Mouse (Mus musculus) intestine, embryonic 15.5 days (tissue): Measurements from ENCODE around the gene Ckm. TPM values are rescaled to one million over a fixed set of nuclear protein-coding genes. Genes with fewer than 3 reads are reported as not detected.
A peak's percentile ranks its signal among the peaks of the same experiment; 100 is the strongest.

Experiments used
- ATAC-seq: fragments of 200-750 bp; cut with Nextera tagmentation; 2 replicates; pipeline ENCODE4 v1.8.0; 2017; ENCODE audit warnings: moderate TSS enrichment, moderate library complexity
- H3K27ac ChIP-seq: fragments of 300-500 bp; sonication (generic); 2 replicates; pipeline ENCODE4 v1.5.1; 2015; ENCODE audit warnings: mild to moderate bottlenecking, inconsistent platforms
- H3K27me3 ChIP-seq: fragments of 300-500 bp; sonication (generic); replicated peaks from 2 replicates; pipeline ENCODE4 v1.6.1; 2015; ENCODE audit warnings: inconsistent platforms
- H3K36me3 ChIP-seq: fragments of 300-500 bp; sonication (generic); 2 replicates; pipeline ENCODE4 v1.6.1; 2015; ENCODE audit warnings: inconsistent platforms
- H3K4me1 ChIP-seq: fragments of 300-500 bp; sonication (generic); replicated peaks from 2 replicates; pipeline ENCODE4 v1.6.1; 2015; ENCODE audit warnings: inconsistent platforms
- H3K4me2 ChIP-seq: fragments of 300-500 bp; sonication (generic); replicated peaks from 2 replicates; pipeline ENCODE4 v1.6.1; 2015; ENCODE audit warnings: mild to moderate bottlenecking, inconsistent platforms
- H3K4me3 ChIP-seq: fragments of 300-500 bp; sonication (generic); replicated peaks from 2 replicates; pipeline ENCODE4 v1.5.1; 2015; ENCODE audit warnings: inconsistent platforms
- H3K9ac ChIP-seq: fragments of 300-500 bp; sonication (generic); 2 replicates; pipeline ENCODE4 v1.6.1; 2015; ENCODE audit warnings: inconsistent platforms
- H3K9me3 ChIP-seq: fragments of 300-500 bp; sonication (generic); 2 replicates; pipeline ENCODE4 v1.6.1; 2016; ENCODE audit warnings: inconsistent platforms
- WGBS: fragments of 180-500 bp; shearing (Covaris S2); methylation state at CpG from one replicate; pipeline ENCODE4 v1.1.7; 2015; 5-methylcytosine and 5-hydroxymethylcytosine counted together
- polyA plus RNA-seq: library from polyadenylated mRNA; unstranded; fragments of >200 nt; fragmentation: Nextera tagmentation; extraction: Ambion mirVana; gene quantifications from 2 replicates; pipeline ENCODE4 v1.2.1, GENCODE M21; 2015

Ckm gene
- polyA plus RNA-seq, 1 experiment from 2014 or later = 9.0 TPM

DNA sequence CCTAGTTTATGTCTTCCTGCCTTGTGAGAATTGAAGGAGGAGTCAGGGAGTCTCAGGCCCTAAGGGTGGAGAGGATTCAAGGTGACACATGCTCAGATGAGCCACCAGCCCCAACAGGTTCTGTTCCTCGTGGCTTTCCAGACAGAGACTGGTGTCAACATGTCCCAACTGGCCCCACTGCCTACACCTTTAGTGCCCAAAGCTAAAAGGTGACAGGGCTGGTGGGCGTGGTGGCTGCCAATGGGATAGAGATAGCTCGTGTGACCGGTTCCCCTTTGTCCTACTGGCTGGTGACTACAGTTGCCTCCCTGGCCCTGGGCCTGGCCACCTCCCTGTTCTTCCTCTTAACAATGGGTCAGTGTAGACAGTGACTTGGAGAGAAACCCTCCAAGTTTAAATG is 39.2 kb upstream of the Ckm start:
- 71% methylated on average over 4 of the region's 4 CpGs for WGBS
- Histone ChIP-seq H3K27ac (no peak overlapping the region), H3K4me3 (no peak overlapping the region), H3K9me3 (no peaks in the 10 kb centered on the region), H3K4me2 (no peak overlapping the region), H3K4me1 (peaks cover 33% of the 10 kb centered on the region), H3K9ac (no peak overlapping the region), H3K36me3 (no peaks in the 10 kb centered on the region), H3K27me3 (no peaks in the 10 kb centered on the region)
- ATAC-seq = no peak

DNA sequence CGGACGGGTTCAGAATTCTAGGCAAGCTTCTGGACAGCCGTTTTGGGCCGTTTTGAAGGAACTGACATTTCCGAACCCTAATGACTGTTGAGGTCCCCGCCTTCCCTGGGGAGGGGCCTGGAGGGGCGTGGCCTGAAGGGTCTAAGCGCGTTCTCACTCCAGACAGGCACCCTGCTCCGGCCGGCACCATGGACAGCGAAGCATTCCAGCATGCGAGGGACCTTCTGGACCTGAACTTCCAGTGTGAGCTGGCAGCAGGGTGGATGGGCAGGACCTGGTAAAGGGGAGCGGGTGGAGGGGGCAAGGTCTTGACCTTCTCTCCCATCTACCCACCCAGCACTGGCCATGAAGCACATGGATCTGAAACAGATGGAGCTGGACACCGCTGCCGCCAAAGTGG is 36.2 kb upstream of the Ckm start:
- Histone ChIP-seq H3K9ac (no peak overlapping the region), H3K27me3 (no peaks in the 10 kb centered on the region), H3K4me2 (no peak overlapping the region), H3K4me1 (peaks cover 18% of the 10 kb centered on the region), H3K36me3 (no peaks in the 10 kb centered on the region), H3K4me3 (no peak overlapping the region), H3K27ac (no peak overlapping the region), H3K9me3 (no peaks in the 10 kb centered on the region)
- ATAC-seq = no peak
- WGBS = 17% methylated on average over 16 of the region's 16 CpGs

DNA sequence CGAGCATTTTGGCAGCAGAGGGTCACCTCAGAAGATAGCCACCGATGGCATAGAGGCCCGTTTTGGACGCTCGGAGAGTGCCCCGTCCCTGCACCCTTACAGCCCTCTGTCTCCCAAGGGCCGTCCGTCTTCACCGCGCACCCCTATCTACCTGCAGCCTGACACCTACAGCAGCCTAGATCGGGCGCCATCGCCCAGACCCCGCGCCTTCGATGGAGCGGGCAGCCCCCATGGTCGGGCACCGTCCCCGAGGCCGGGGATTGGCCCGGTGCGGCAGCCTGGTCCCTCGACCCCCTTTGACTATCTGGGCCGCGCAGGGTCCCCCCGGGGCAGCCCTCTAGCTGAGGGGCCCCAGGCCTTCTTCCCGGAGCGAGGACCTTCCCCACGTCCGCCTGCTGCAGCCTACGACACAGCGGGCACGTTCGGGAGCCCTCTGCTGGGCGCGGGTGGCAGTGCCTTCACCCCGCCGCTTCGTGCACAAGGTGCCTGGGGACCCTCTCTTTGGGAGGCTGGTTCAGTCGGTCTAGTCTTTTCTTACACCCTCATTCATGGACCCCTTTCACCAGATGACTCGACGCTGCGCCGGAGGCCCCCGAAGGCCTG is 34.7 kb upstream of the Ckm start:
- ATAC-seq = peak; percentile 73

DNA sequence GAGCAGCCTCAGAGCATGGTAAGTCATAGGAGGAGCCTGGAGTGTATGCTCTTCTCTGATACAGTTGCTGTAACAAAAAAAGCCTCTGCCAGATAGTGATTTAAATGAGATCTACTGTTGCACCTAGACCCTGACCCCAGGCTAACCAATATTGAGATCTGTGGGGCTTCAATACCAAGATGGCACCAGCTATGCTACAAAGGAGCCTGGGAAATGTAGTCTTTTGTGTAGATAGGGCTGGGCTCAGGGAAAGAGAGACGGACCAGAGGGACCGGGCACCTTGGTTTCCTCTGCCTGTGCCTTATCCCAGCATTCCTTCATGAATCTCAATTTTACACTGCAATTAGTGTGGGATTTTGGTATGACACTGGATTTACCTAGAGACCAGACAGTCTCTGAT is 31.2 kb upstream of the Ckm start:
- Histone ChIP-seq H3K4me3 (no peak overlapping the region), H3K27ac (no peak overlapping the region), H3K9me3 (no peaks in the 10 kb centered on the region), H3K36me3 (no peaks in the 10 kb centered on the region), H3K9ac (no peak overlapping the region), H3K27me3 (no peaks in the 10 kb centered on the region), H3K4me1 (peaks cover 9% of the 10 kb centered on the region; the same call in 1 of the 2 replicates), H3K4me2 (no peak overlapping the region)
- WGBS = 87% methylated on average over 2 of the region's 2 CpGs
- no peak for ATAC-seq

More for the DNA sequence above, 34.7 kb upstream of the Ckm start:
- no peak overlapping the region for H3K27ac ChIP-seq
- no peaks in the 10 kb centered on the region for H3K27me3 ChIP-seq
- H3K36me3 ChIP-seq = no peaks in the 10 kb centered on the region
- H3K4me1 ChIP-seq = peaks cover 10% of the 10 kb centered on the region; the same call in 1 of the 2 replicates
- peak overlapping the region; percentile 87 for H3K4me2 ChIP-seq
- H3K9ac ChIP-seq = peak overlapping the region; percentile 47; the same call in 1 of the 2 replicates
- H3K9me3 ChIP-seq = no peaks in the 10 kb centered on the region
- WGBS = 11% methylated on average over 46 of the region's 46 CpGs
- peak overlapping the region; percentile 39 for H3K4me3 ChIP-seq

DNA sequence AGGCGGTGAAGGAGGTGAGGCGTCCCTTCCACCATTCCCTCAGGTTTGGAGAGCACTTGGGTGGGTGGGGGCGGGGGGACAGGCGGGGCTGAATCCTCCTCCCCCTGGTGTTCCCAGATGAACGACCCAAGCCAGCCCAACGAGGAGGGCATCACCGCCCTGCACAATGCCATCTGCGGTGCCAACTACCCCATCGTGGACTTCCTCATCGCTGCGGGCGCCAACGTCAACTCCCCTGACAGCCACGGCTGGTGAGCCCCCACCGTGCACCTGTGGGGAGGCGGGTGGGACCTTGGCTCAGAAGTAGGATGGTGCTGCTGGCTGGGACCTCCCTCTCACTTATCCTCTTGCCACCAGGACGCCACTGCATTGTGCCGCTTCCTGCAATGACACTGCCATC is 29.2 kb upstream of the Ckm start:
- Histone ChIP-seq H3K4me3 (no peak overlapping the region), H3K36me3 (no peaks in the 10 kb centered on the region), H3K4me1 (no peaks in the 10 kb centered on the region), H3K9ac (no peak overlapping the region), H3K9me3 (no peaks in the 10 kb centered on the region), H3K27ac (no peak overlapping the region), H3K27me3 (no peaks in the 10 kb centered on the region), H3K4me2 (no peak overlapping the region)
- no peak for ATAC-seq
- WGBS = 77% methylated on average over 18 of the region's 18 CpGs

DNA sequence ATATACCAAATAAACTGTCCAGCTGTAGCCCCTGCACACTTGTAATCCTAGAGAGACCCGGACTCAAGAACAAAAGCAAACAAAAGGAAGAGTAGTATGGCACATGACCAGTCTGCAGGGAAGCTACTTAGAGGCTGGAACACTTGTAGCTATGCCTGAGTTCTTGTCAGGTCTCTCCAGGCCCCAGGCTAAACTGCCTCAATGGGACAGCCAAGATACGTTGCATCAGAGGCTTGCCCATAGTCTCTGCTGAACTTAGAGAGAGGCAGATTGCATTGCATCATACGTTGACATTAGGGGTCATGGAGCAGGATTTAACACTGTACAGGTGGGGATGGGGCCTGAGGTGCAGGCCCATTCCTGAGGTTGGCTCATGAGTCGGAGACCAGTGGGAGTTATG is 28.6 kb upstream of the Ckm start:
- Histone ChIP-seq H3K4me1 (no peaks in the 10 kb centered on the region), H3K4me2 (no peak overlapping the region), H3K9me3 (no peaks in the 10 kb centered on the region), H3K36me3 (no peaks in the 10 kb centered on the region), H3K9ac (no peak overlapping the region), H3K27ac (no peak overlapping the region), H3K4me3 (no peak overlapping the region), H3K27me3 (no peaks in the 10 kb centered on the region)
- WGBS = 79% methylated on average over 4 of the region's 4 CpGs
- ATAC-seq = no peak

DNA sequence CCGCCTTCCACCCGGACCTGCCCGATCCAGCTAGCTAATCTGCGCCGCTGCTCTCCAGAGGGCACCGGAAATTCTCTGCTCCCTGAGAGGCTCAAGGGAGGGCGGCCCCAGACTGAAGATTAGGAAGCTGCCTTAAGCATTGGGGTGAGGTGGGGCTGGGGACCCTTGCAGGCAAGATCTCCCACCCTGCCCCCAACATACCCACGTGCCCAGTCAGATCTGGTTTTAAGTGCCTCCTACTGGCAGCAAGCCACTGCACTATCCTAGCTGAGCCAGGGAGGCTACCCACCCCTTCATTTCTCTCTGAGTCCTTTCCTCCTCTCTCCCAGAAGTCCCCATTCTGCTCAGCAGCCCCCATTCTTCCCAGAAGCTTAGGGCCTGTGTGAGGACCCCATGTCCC is 26.5 kb upstream of the Ckm start:
- no peak for ATAC-seq
- 68% methylated on average over 8 of the region's 8 CpGs for WGBS
- Histone ChIP-seq H3K27ac (no peak overlapping the region), H3K4me1 (peaks cover 3% of the 10 kb centered on the region), H3K9ac (no peak overlapping the region), H3K27me3 (no peaks in the 10 kb centered on the region), H3K4me2 (no peak overlapping the region), H3K9me3 (no peaks in the 10 kb centered on the region), H3K36me3 (no peaks in the 10 kb centered on the region), H3K4me3 (no peak overlapping the region)

DNA sequence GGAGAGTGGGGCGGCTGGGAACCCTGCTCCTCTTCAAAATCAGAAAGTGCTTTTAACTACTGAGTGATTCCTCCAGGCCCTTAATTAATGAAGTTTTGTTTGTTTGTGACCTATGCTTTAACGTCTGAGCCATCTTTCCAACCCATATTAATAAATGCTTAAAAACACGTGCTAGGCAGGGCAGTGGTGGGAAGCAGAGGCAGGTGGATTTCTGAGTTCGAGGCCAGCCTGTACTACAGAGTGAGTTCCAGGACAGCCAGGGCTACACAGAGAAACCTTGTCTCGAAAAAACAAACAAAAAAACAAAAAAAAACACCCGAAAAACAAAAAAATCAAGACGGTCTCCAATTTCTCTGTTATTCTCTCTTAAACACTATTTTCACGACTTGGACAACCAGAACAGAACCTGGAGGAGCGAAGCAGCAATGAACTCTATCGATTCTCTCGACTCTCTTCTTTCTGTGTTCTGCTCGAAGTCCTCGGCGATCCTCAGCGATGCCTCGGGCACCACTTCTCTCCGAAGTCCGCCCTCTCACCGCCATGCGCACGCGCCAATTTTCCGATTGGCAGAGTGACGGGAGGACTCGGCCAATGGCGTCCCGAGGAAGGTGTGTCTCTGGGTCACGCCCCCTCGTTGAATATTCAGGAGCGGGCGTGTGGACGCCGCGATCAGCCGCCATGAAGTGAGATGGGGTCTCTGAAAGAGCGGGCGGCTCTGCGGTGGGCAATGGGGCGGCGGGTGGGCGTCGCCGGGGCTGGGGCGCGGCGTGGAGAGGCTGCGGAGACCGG is 23.0 kb upstream of the Ckm start, which contains the start of gene Ercc2:
Gene Ercc2, plus strand, starts transcription at position 634 of the 789 bp plus-strand sequence.
- peak within 1 kb of the TSS; percentile 66 for H3K4me3 ChIP-seq
- peaks cover 10% of the 10 kb centered on the region; the same call in 1 of the 2 replicates for H3K36me3 ChIP-seq
- WGBS = 5% methylated on average over 46 of the region's 48 CpGs
- H3K27me3 ChIP-seq = no peaks in the 10 kb centered on the region
- H3K27ac ChIP-seq = peak within 1 kb of the TSS; percentile 20; the same call in 1 of the 2 replicates
- H3K9me3 ChIP-seq = no peaks in the 10 kb centered on the region
- peak within 1 kb of the TSS; percentile 78 for H3K4me2 ChIP-seq
- peak within 1 kb of the TSS; percentile 76 for H3K9ac ChIP-seq
- ATAC-seq = peak; percentile 98
- H3K4me1 ChIP-seq = peaks cover 4% of the 10 kb centered on the region

DNA sequence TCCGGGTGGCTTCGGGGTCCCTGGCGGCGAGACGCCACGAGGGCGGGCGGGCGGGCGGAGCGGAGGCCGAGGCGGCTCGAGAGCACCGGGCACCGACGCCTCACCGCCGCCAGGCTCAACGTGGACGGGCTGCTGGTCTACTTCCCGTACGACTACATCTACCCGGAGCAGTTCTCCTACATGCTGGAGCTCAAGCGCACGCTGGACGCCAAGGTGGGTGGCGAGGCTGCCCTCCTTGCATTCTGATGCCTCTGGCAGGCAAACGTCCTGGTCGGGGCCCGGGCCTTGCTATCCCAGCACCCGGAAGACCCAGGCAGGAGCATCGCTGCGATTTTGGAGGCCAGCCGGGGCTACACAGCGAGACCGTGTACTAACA is 22.4 kb upstream of the Ckm start:
- ATAC-seq = peak; percentile 77
- peaks cover 4% of the 10 kb centered on the region for H3K4me1 ChIP-seq
- H3K4me2 ChIP-seq = peak overlapping the region; percentile 78
- peaks cover 16% of the 10 kb centered on the region; the same call in 1 of the 2 replicates for H3K36me3 ChIP-seq
- peak overlapping the region; percentile 20; the same call in 1 of the 2 replicates for H3K27ac ChIP-seq
- under 1% methylated on average over 37 of the region's 37 CpGs for WGBS
- peak overlapping the region; percentile 76 for H3K9ac ChIP-seq
- H3K9me3 ChIP-seq = no peaks in the 10 kb centered on the region
- peak overlapping the region; percentile 66 for H3K4me3 ChIP-seq
- H3K27me3 ChIP-seq = no peaks in the 10 kb centered on the region

DNA sequence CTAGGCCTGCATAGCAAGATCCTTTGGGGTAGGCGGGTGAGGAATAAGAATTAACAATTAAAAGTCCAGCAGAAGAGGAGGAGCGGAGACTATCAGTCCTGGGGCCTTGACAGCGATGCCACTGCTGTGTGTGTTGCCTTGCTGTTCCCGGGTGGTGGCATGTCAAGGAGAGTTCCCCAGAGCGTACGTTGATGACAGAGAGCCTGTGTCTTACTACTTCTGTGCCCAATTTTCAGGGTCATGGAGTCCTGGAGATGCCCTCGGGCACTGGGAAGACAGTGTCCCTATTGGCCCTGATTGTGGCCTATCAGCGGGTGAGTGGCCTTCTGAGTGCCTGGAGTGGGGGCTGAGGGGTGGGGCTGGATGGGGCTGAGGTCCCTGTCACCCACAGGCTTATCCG is 20.9 kb upstream of the Ckm start:
- no peak overlapping the region for H3K27ac ChIP-seq
- peaks cover 26% of the 10 kb centered on the region for H3K36me3 ChIP-seq
- no peak overlapping the region for H3K4me3 ChIP-seq
- 86% methylated on average over 9 of the region's 9 CpGs for WGBS
- H3K9me3 ChIP-seq = no peaks in the 10 kb centered on the region
- H3K9ac ChIP-seq = no peak overlapping the region
- no peak for ATAC-seq
- no peaks in the 10 kb centered on the region for H3K27me3 ChIP-seq
- peaks cover 4% of the 10 kb centered on the region for H3K4me1 ChIP-seq
- no peak overlapping the region for H3K4me2 ChIP-seq

DNA sequence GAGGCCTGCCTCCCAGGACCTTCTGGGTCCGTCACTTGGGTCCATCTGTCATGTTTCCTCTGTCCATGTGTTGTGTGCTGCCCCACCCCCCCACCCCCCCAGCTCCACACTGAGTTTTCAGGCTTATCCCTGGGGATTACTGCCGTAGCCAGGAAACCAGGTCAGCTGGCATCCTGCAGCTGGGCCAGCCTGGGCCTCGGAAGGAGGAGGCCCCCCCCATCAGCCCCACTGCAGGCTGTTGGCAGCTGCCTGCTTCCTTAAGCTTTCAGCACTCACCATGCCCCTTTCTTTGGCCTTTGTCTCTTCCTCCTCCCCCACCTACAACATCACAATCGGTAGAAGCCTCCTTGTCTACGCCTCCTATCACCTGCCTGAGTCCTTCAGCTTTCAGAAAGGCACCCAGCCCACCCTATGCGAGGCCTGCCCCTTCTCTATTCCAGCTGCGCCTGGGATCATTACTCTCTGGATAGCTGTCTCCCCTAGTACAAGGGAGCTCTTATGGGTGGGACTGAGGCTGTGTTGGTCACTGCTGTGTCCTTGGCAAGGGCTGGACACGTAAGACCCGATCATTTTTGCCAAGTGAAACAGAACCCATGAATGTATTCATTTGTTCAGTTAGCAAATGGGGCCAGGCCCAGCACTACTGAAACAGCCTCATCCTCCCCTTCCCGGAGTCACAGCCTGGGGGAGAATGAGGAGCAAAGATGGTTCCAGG is 15.7 kb upstream of the Ckm start:
- no peak overlapping the region for H3K27ac ChIP-seq
- no peak overlapping the region for H3K4me2 ChIP-seq
- peaks cover 70% of the 10 kb centered on the region for H3K36me3 ChIP-seq
- H3K9ac ChIP-seq = no peak overlapping the region
- H3K4me3 ChIP-seq = no peak overlapping the region
- WGBS = 81% methylated on average over 10 of the region's 10 CpGs
- H3K27me3 ChIP-seq = no peaks in the 10 kb centered on the region
- ATAC-seq = no peak
- H3K4me1 ChIP-seq = no peaks in the 10 kb centered on the region
- no peaks in the 10 kb centered on the region for H3K9me3 ChIP-seq

DNA sequence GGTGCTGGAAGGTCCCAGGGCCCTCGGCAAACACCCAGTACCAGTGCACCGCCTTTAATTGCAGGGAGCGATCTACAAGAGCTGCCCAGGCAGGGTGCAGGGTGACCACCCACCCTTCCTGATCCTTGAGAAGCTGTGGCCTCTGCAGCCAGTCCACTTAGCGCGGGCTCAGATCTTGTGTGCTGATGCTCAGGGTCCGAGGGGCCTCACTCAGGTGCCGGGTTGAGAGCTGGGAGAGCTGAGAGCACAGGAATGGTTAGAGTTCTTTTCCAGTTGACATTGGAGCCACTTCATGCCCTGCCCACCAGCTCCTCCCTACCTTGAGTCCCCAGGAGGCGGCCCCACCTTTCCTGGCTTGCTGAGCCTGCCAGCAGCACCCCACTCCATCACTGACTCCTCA is 10.1 kb upstream of the Ckm start:
- Histone ChIP-seq H3K4me3 (no peak overlapping the region), H3K4me1 (peaks cover 4% of the 10 kb centered on the region; the same call in 1 of the 2 replicates), H3K36me3 (peaks cover 55% of the 10 kb centered on the region), H3K9ac (no peak overlapping the region), H3K27ac (no peak overlapping the region), H3K27me3 (no peaks in the 10 kb centered on the region), H3K9me3 (no peaks in the 10 kb centered on the region), H3K4me2 (no peak overlapping the region)
- 81% methylated on average over 8 of the region's 8 CpGs for WGBS
- no peak for ATAC-seq
